Mouse (Mus musculus) neural tube, embryonic 15.5 days (tissue): ENCODE results near the gene Cryzl1. TPM values are rescaled to one million over a fixed set of nuclear protein-coding genes. Genes with fewer than 3 reads are reported as not detected.
A peak's percentile ranks its signal among the peaks of the same experiment; 100 is the strongest.
"Not testable (repeated sequence)": the region's sequence is repeated elsewhere in the genome, so short reads cannot be mapped to it uniquely, and the experiment has no call there.

Experiments
- ATAC-seq: fragments of 200-750 bp; cut with Nextera tagmentation; 2 replicates; pipeline ENCODE4 v1.8.0; 2017; ENCODE audit warnings: mild to moderate bottlenecking, moderate TSS enrichment, moderate library complexity; ENCODE audit not compliant: low FRiP score
- H3K27ac ChIP-seq: fragments of 300-500 bp; sonication (generic); replicated peaks from 2 replicates; pipeline ENCODE4 v1.5.1; 2015; ENCODE audit warnings: mild to moderate bottlenecking, inconsistent platforms
- H3K27me3 ChIP-seq: fragments of 300-500 bp; sonication (generic); replicated peaks from 2 replicates; pipeline ENCODE4 v1.6.1; 2015; ENCODE audit warnings: inconsistent platforms
- H3K36me3 ChIP-seq: fragments of 300-500 bp; sonication (generic); 2 replicates; pipeline ENCODE4 v1.6.1; 2015; ENCODE audit warnings: inconsistent platforms
- H3K4me1 ChIP-seq: fragments of 300-500 bp; sonication (generic); 2 replicates; pipeline ENCODE4 v1.6.1; 2015; ENCODE audit warnings: inconsistent platforms
- H3K4me2 ChIP-seq: fragments of 300-500 bp; sonication (generic); 2 replicates; pipeline ENCODE4 v1.6.1; 2015; ENCODE audit warnings: inconsistent platforms, mild to moderate bottlenecking, moderate library complexity
- H3K4me3 ChIP-seq: fragments of 300-500 bp; sonication (generic); replicated peaks from 2 replicates; pipeline ENCODE4 v1.5.1; 2015; ENCODE audit warnings: mild to moderate bottlenecking, inconsistent platforms
- H3K9ac ChIP-seq: fragments of 300-500 bp; sonication (generic); replicated peaks from 2 replicates; pipeline ENCODE4 v1.6.1; 2015; ENCODE audit warnings: mild to moderate bottlenecking, inconsistent platforms
- H3K9me3 ChIP-seq: fragments of 300-500 bp; sonication (generic); replicated peaks from 2 replicates; pipeline ENCODE4 v1.6.1; 2016; ENCODE audit warnings: inconsistent platforms
- WGBS: fragments of 180-500 bp; shearing (Covaris S2); methylation state at CpG from one replicate; pipeline ENCODE4 v1.1.7; 2015; ENCODE audit warnings: mixed read lengths; 5-methylcytosine and 5-hydroxymethylcytosine counted together
- polyA plus RNA-seq: library from polyadenylated mRNA; unstranded; fragments of >200 nt; fragmentation: Nextera tagmentation; extraction: Ambion mirVana; gene quantifications from 2 replicates; pipeline ENCODE4 v1.2.1, GENCODE M21; 2015

Cryzl1 gene
- polyA plus RNA-seq, 1 experiment from 2014 or later, result 113 TPM

GRCm38 (mm10) chr16:91649246-91649645, 79.5 kb downstream of the Cryzl1 start:
- 67% methylated on average over 3 of the region's 3 CpGs for WGBS
- Histone ChIP-seq H3K27ac (no peak overlapping the region), H3K4me2 (peak overlapping the region; percentile 96), H3K27me3 (no peaks in the 10 kb centered on the region), H3K4me3 (peak overlapping the region; percentile 78), H3K9ac (0 out of 2 replicates have a peak overlapping the region, but pooled peaks have one; percentile 34), H3K9me3 (no peaks in the 10 kb centered on the region), H3K4me1 (peaks cover 29% of the 10 kb centered on the region), H3K36me3 (peaks cover 12% of the 10 kb centered on the region)
- no peak for ATAC-seq

DNA sequence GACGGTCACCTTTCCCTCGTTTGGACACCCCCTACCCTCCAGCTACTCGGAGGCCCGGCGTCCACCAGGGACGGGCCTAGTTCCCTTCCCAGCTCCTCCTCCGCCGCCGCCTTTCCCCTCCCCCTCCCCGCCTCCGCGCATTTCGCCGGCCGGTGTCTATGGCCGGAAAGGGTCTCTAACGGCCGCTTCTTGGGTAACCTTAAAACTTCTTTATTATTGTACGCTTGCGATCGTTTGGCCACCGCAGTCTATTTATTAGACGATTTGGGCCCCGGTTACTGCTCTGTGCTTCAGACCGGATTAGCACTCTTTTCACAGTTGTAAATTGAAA, 80.6 kb downstream of the Cryzl1 start:
- Histone ChIP-seq H3K27ac (peak overlapping the region; percentile 99), H3K36me3 (peaks cover 9% of the 10 kb centered on the region), H3K4me1 (peaks cover 29% of the 10 kb centered on the region), H3K9me3 (no peaks in the 10 kb centered on the region), H3K9ac (peak overlapping the region; percentile 82), H3K4me2 (peak overlapping the region; percentile 96), H3K27me3 (no peaks in the 10 kb centered on the region), H3K4me3 (peak overlapping the region; percentile 78)
- WGBS, result 0% methylated on average over 24 of the region's 25 CpGs
- ATAC-seq, result peak; percentile 54

- under 1% methylated on average over 70 of the region's 70 CpGs for WGBS
Measured at GRCm38 (mm10) chr16:91647461-91648219, 81.1 kb downstream of the Cryzl1 start, which contains the start of gene Son. Gene Son, plus strand, starts transcription at chr16:91647506.

GRCm38 (mm10) chr16:91646681-91647419, 81.9 kb downstream of the Cryzl1 start, which contains the start of gene Gart:
Gene Gart, minus strand, starts transcription at chr16:91646952.
- under 1% methylated on average over 59 of the region's 59 CpGs for WGBS
- H3K4me3 ChIP-seq, result peak within 1 kb of the TSS; percentile 78
- H3K4me2 ChIP-seq, result peak within 1 kb of the TSS; percentile 96
- no peaks in the 10 kb centered on the region for H3K27me3 ChIP-seq
- peak within 1 kb of the TSS; percentile 95 for H3K9ac ChIP-seq
- peak; percentile 91 for ATAC-seq
- no peaks in the 10 kb centered on the region for H3K9me3 ChIP-seq
- H3K36me3 ChIP-seq, result peaks cover 8% of the 10 kb centered on the region
- H3K4me1 ChIP-seq, result peaks cover 22% of the 10 kb centered on the region
- peak within 1 kb of the TSS; percentile 99 for H3K27ac ChIP-seq

More at GRCm38 (mm10) chr16:91647461-91648219, 81.1 kb downstream of the Cryzl1 start, which contains the start of gene Son:
- peak within 1 kb of the TSS; percentile 99 for H3K27ac ChIP-seq
- H3K9me3 ChIP-seq, result no peaks in the 10 kb centered on the region
- H3K27me3 ChIP-seq, result no peaks in the 10 kb centered on the region
- peak; percentile 98 for ATAC-seq
- peak within 1 kb of the TSS; percentile 95 for H3K9ac ChIP-seq
- H3K4me1 ChIP-seq, result peaks cover 29% of the 10 kb centered on the region
- H3K4me2 ChIP-seq, result peak within 1 kb of the TSS; percentile 96
- peak within 1 kb of the TSS; percentile 78 for H3K4me3 ChIP-seq
- peaks cover 8% of the 10 kb centered on the region for H3K36me3 ChIP-seq

GRCm38 (mm10) chr16:91645995-91646602, 82.7 kb downstream of the Cryzl1 start:
- H3K4me3 ChIP-seq, result peak overlapping the region; percentile 78
- peak overlapping the region; percentile 99 for H3K27ac ChIP-seq
- WGBS, result under 1% methylated on average over 11 of the region's 11 CpGs

GRCm38 (mm10) chr16:91645420-91645819, 83.4 kb downstream of the Cryzl1 start:
- H3K4me2 ChIP-seq, H3K9me3 ChIP-seq, ATAC-seq, H3K9ac ChIP-seq, H3K4me3 ChIP-seq, H3K27me3 ChIP-seq, H3K27ac ChIP-seq: not testable (repeated sequence)
- WGBS, result no CpG with 5 or more reads among the region's 2 CpGs
- Histone ChIP-seq H3K4me1 (peaks cover 18% of the 10 kb centered on the region), H3K36me3 (peaks cover 22% of the 10 kb centered on the region)

More at GRCm38 (mm10) chr16:91645995-91646602, 82.7 kb downstream of the Cryzl1 start:
- no peaks in the 10 kb centered on the region for H3K27me3 ChIP-seq
- H3K9me3 ChIP-seq, result no peaks in the 10 kb centered on the region
- peaks cover 21% of the 10 kb centered on the region for H3K4me1 ChIP-seq
- H3K4me2 ChIP-seq, result peak overlapping the region; percentile 96
- ATAC-seq, result no peak
- peaks cover 15% of the 10 kb centered on the region for H3K36me3 ChIP-seq
- H3K9ac ChIP-seq, result peak overlapping the region; percentile 95

- H3K4me2 ChIP-seq, result no peak overlapping the region
- WGBS, result 85% methylated on average over 2 of the region's 2 CpGs
- H3K9me3 ChIP-seq, result no peaks in the 10 kb centered on the region
- no peaks in the 10 kb centered on the region for H3K27me3 ChIP-seq
- H3K36me3 ChIP-seq, result peaks cover 27% of the 10 kb centered on the region
- H3K27ac ChIP-seq, result no peak overlapping the region
- peaks cover 14% of the 10 kb centered on the region for H3K4me1 ChIP-seq
- ATAC-seq, result no peak
- no peak overlapping the region for H3K9ac ChIP-seq
- H3K4me3 ChIP-seq, result no peak overlapping the region
Measured at GRCm38 (mm10) chr16:91644901-91645300, 83.9 kb downstream of the Cryzl1 start.

DNA sequence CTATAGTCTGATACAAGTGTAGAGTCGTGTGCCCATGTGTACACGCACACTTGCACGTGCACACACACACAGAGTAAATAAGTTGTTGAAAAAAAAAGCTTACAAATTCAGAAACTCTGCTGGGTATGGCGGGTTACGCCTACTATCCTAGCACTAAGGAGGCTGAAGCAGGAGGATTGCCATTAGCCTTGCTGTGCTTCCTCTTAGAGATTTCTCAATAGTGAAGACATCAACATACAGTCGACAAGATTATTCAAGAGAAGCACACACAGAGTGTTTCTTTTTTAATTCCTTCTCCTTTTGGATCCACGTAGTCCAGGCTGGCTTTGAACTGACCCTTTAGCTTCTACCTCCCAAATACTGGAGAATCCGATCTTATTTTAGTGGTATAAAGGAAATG, 88.6 kb downstream of the Cryzl1 start:
- Histone ChIP-seq H3K27me3 (no peaks in the 10 kb centered on the region), H3K4me3 (no peak overlapping the region), H3K4me1 (no peaks in the 10 kb centered on the region; the same call in 1 of the 2 replicates), H3K4me2 (no peak overlapping the region), H3K9me3 (no peaks in the 10 kb centered on the region), H3K27ac (no peak overlapping the region), H3K36me3 (peaks cover 68% of the 10 kb centered on the region), H3K9ac (no peak overlapping the region)
- WGBS, result 97% methylated on average over 8 of the region's 8 CpGs
- ATAC-seq, result no peak

- H3K36me3 ChIP-seq, result peaks cover 68% of the 10 kb centered on the region
- WGBS, result 95% methylated on average over 2 of the region's 2 CpGs
- H3K27me3 ChIP-seq, result no peaks in the 10 kb centered on the region
- H3K9me3 ChIP-seq, result no peaks in the 10 kb centered on the region
- H3K4me2 ChIP-seq, result no peak overlapping the region
- H3K4me1 ChIP-seq, result no peaks in the 10 kb centered on the region
- no peak for ATAC-seq
- no peak overlapping the region for H3K27ac ChIP-seq
- no peak overlapping the region for H3K9ac ChIP-seq
- H3K4me3 ChIP-seq, result no peak overlapping the region
Measured at GRCm38 (mm10) chr16:91639636-91640035, 89.1 kb downstream of the Cryzl1 start.
